Mouse (Mus musculus) spleen, postnatal 4 days (tissue): ENCODE data around the gene Helq.
A peak's percentile ranks its signal among the peaks of the same experiment; 100 is the strongest.

Experiments
- DNase-seq, 2 experiments: peaks; one replicate each; pipeline ENCODE4 v3.0.0; 2022; ENCODE audit warnings: low spot score in 2 of 2

Helq gene

GRCm38 (mm10) chr5:100779002-100779401 is 19.4 kb downstream of the Helq start:
- no peak for DNase-seq

- DNase-seq = no peak
Observed at GRCm38 (mm10) chr5:100776900-100777299, 21.5 kb downstream of the Helq start.

- DNase-seq = no peak
Observed at GRCm38 (mm10) chr5:100775778-100776404, 22.5 kb downstream of the Helq start.

- no peak for DNase-seq
Observed at GRCm38 (mm10) chr5:100771575-100771974, 26.8 kb downstream of the Helq start.

- DNase-seq = no peak
Observed at GRCm38 (mm10) chr5:100766026-100766425, 32.4 kb downstream of the Helq start.

GRCm38 (mm10) chr5:100761736-100762135 is 36.7 kb downstream of the Helq start:
- no peak for DNase-seq

- DNase-seq = no peak
Observed at GRCm38 (mm10) chr5:100760049-100760663, 38.2 kb downstream of the Helq start.

GRCm38 (mm10) chr5:100758121-100758520 is 40.3 kb downstream of the Helq start:
- DNase-seq = no peak

- DNase-seq = no peak
Observed at GRCm38 (mm10) chr5:100753407-100753806, 45.0 kb downstream of the Helq start.

- no peak for DNase-seq
Observed at GRCm38 (mm10) chr5:100751655-100752054, 46.7 kb downstream of the Helq start.

- peak in 1 of 2 experiments; percentile 21 for DNase-seq
Observed at GRCm38 (mm10) chr5:100750617-100751255, 47.7 kb downstream of the Helq start.

- no peak for DNase-seq
Observed at GRCm38 (mm10) chr5:100738802-100739201, 59.6 kb downstream of the Helq start.

- DNase-seq = no peak
Observed at GRCm38 (mm10) chr5:100736919-100737318, 61.5 kb downstream of the Helq start.

GRCm38 (mm10) chr5:100734535-100734934 is 63.9 kb downstream of the Helq start:
- no peak for DNase-seq

GRCm38 (mm10) chr5:100728757-100729156 is 69.6 kb downstream of the Helq start:
- peak; percentile 45 to 72 for DNase-seq

- DNase-seq = peak in 1 of 2 experiments; percentile 15
Observed at GRCm38 (mm10) chr5:100726001-100726400, 72.4 kb downstream of the Helq start.

GRCm38 (mm10) chr5:100719235-100720088 is 78.9 kb downstream of the Helq start, which contains the start of gene Hpse:
TSS of gene Hpse (minus strand) at chr5:100719716.
- peak; percentile 40 to 76 for DNase-seq

- DNase-seq = no peak
Observed at GRCm38 (mm10) chr5:100716762-100717161, 81.6 kb downstream of the Helq start.
